Mouse (Mus musculus) stomach, postnatal 0 days (tissue): ENCODE measurements at regions not wholly inside any gene's neighbourhood (a gene's known extent, or its start where the extent isn't known, plus 50 kb on each side); places are given as distances from the start of the nearest gene placed in this dataset.
"Not testable (repeated sequence)": the region's sequence is repeated elsewhere in the genome, so short reads cannot be mapped to it uniquely, and the experiment has no call there.

Experiments used
- ATAC-seq: fragments of 200-750 bp; cut with Nextera tagmentation; 2 replicates; pipeline ENCODE4 v1.8.0; 2017; ENCODE audit not compliant: low FRiP score, low TSS enrichment
- DNase-seq: peaks from one replicate; pipeline ENCODE4 v3.0.0-alpha.2; 2016; ENCODE audit warnings: low spot score
- H3K27ac ChIP-seq: fragments of 300-500 bp; sonication (generic); replicated peaks from 2 replicates; pipeline ENCODE4 v1.5.1; 2014; ENCODE audit warnings: mild to moderate bottlenecking, control low read depth
- H3K27me3 ChIP-seq: fragments of 300-500 bp; sonication (generic); 2 replicates; pipeline ENCODE4 v1.6.1; 2014; ENCODE audit warnings: low read length; ENCODE audit not compliant: control insufficient read depth, insufficient read depth
- H3K36me3 ChIP-seq: fragments of 300-500 bp; sonication (generic); 2 replicates; pipeline ENCODE4 v1.6.1; 2014; ENCODE audit warnings: low read length, mixed read lengths; ENCODE audit not compliant: control insufficient read depth, insufficient read depth
- H3K4me1 ChIP-seq: fragments of 300-500 bp; sonication (generic); replicated peaks from 2 replicates; pipeline ENCODE4 v1.6.1; 2014; ENCODE audit warnings: antibody characterized with exemption; ENCODE audit not compliant: control insufficient read depth, insufficient read depth
- H3K4me2 ChIP-seq: fragments of 300-500 bp; sonication (generic); replicated peaks from 2 replicates; pipeline ENCODE4 v1.6.1; 2014; ENCODE audit warnings: low read depth, mild to moderate bottlenecking, control low read depth, moderate library complexity
- H3K4me3 ChIP-seq: fragments of 300-500 bp; sonication (generic); 2 replicates; pipeline ENCODE4 v1.5.1; 2014; ENCODE audit warnings: low read depth, low read length, control low read depth
- H3K9ac ChIP-seq: fragments of 300-500 bp; sonication (generic); 2 replicates; pipeline ENCODE4 v1.6.1; 2014; ENCODE audit warnings: mild to moderate bottlenecking, low read length, control low read depth, mixed read lengths
- H3K9me3 ChIP-seq: fragments of 300-500 bp; sonication (generic); 2 replicates; pipeline ENCODE4 v1.6.1; 2016; ENCODE audit warnings: low read length; ENCODE audit not compliant: control insufficient read depth
- CTCF ChIP-seq: IDR thresholded peaks from 2 replicates; pipeline ENCODE4 v1.5.1; 2016; ENCODE audit warnings: antibody characterized with exemption, low read depth, mild to moderate bottlenecking, moderate library complexity
- WGBS: fragments of 180-500 bp; shearing (Covaris S2); extraction: QIAGEN DNeasy Blood & Tissue Kit; methylation state at CpG from one replicate; pipeline ENCODE4 v1.1.7; 2014; 5-methylcytosine and 5-hydroxymethylcytosine counted together

DNA sequence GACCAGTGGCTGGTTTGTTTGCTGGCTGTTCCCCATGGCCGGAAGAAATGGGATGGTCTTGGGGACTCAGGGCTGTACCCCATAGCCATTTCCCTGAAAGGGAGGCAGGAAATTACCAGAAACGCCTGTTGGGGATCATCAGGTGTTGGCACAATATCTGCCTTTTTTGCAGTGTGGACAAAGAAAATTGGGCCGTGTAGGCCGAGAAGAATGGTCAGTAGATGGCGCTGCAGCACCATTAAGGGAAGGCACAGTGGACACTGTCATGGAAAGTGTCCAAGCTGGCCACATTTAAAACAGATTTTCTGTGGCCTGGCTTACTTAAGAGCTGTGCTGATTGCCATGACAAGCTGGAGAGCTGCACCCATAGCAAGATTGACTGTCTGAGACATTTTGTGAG lies 358.1 kb downstream of the Slxl1 start:
- TF ChIP-seq CTCF: peak; percentile 31
- H3K27ac ChIP-seq, H3K9ac ChIP-seq, H3K9me3 ChIP-seq, H3K27me3 ChIP-seq, DNase-seq, H3K4me1 ChIP-seq, H3K36me3 ChIP-seq, H3K4me3 ChIP-seq, H3K4me2 ChIP-seq, ATAC-seq: not testable (repeated sequence)
- WGBS: 25% methylated on average over 3 of the region's 5 CpGs
